Mouse (Mus musculus) testis, postnatal 14 days (tissue): Measurements from ENCODE around the gene Abhd16b.

Experiments used
- DNase-seq: peaks from one replicate; pipeline ENCODE4 v3.0.0; 2021; ENCODE audit warnings: low spot score

The Abhd16b gene

DNA sequence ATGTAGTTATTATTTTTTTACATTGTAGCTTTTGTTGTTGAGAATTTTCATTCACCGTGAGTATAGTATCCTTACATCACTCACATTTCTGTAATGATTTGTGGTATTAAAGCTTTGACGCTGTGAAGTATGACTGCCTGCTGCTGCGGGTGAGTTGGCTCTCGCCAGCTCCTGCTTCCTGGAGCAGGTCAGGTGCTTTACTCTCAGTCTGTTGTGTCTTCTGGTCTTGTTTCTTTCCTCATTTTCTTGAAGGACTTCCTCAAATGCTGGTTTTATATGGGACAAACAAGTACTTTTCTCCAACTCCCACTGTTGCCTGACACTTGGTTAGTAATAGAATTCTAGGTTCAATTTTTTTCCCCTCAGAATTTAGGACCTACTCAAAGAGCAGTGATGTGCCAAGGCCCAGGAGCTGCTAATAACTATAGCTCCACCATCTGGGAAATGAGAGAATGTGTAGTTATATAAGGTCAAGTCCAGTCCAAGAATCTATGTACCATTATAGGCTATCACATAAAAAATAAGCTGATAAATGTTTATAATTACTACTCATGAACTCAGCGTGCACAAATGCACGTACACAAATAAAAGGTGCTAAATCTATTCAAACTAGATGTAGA lies 48.9 kb downstream of the Abhd16b start:
- no peak for DNase-seq
